In the genomic region with DNA sequence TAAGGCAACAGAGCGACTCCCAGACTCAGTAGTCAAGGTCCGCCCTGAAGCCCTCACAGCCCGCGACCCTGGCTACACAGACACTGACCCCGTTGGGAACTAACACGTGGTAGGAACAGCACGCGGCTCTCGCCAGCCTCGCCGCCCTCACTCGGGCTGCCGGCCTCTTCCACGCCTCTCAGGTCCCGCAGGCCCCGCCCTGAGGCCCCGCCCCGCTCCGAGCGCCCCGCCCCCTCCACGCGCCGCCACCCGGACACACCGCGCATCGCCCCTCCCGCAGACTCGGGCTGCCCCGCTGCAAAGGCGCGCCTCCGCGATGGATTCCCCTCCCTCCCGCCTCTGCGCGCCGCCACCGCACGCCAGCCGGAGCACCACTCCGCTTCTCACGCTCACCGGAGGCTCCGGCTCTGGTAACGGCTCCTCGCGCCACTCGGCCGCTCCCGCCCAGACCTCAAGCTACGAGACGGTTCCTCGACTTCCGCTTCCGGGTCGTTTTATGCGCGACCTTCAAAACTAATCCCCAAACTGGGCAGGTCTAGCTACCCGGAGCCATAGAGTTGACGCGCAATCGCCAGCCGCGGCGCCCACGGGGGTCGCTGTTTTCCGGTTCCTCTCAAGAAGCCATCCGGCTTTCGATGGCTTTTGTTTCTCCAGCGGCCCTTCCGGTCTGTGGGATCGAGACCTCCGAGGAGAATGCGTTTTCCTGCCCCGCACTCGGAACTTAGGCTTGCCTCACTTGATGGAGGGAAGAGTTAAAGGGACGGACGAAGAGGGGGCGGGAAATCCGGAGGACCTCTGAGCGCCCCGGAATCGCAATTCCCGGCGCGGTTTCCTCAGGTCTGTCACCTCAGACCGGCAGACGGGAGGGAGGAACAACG, we compare ENCODE assay signal across 8 mouse cellular contexts. TPM values are rescaled to one million over a fixed set of nuclear protein-coding genes. Genes with fewer than 3 reads are reported as not detected.
DNase-seq lines count a peak whose midpoint lies in the region; ATAC-seq and TF ChIP-seq lines count a peak whose summit lies in the region.

Gene Eif1ad, plus strand, starts transcription at position 567 of the 878 bp plus-strand sequence.

- H3K9me3 ChIP-seq in embryonic facial prominence, embryonic 15.5 days (replicated peaks): no peaks in the 10 kb centered on the region
- H3K9me3 ChIP-seq in limb, embryonic 14.5 days (ENCODE audit: control insufficient read depth, low read length): no peaks in the 10 kb centered on the region
- H3K9me3 ChIP-seq in midbrain, postnatal 0 days (ENCODE audit: low read length): no peaks in the 10 kb centered on the region

- H3K36me3 ChIP-seq in embryonic facial prominence, embryonic 15.5 days: peaks cover 45% of the 10 kb centered on the region
- H3K36me3 ChIP-seq in limb, embryonic 14.5 days (ENCODE audit: control insufficient read depth, insufficient read depth, low read length): peaks cover 53% of the 10 kb centered on the region
- H3K36me3 ChIP-seq in midbrain, postnatal 0 days (ENCODE audit: insufficient read depth, low read length): peaks cover 27% of the 10 kb centered on the region

- peak; percentile 93 for ATAC-seq in embryonic facial prominence, embryonic 15.5 days (ENCODE audit: insufficient number of reproducible peaks, low FRiP score, low TSS enrichment, low read depth)
- peak; percentile 96 for ATAC-seq in limb, embryonic 14.5 days (ENCODE audit: low FRiP score, low read depth)
- peak; percentile 92 for ATAC-seq in midbrain, postnatal 0 days (ENCODE audit: low FRiP score)

- H3K27ac ChIP-seq in bone marrow, adult 2 months (ENCODE audit: control insufficient read depth, insufficient read depth, low read depth, low read length, poor library complexity): peak within 1 kb of the TSS; percentile 98
- H3K27ac ChIP-seq in embryonic facial prominence, embryonic 15.5 days (replicated peaks): peak within 1 kb of the TSS; percentile 98
- H3K27ac ChIP-seq in limb, embryonic 14.5 days (replicated peaks; ENCODE audit: low read depth, low read length): peak within 1 kb of the TSS; percentile 83
- peak within 1 kb of the TSS; percentile 93 for H3K27ac ChIP-seq in midbrain, postnatal 0 days (ENCODE audit: low read depth, low read length)

- peak within 1 kb of the TSS; percentile 90 for H3K4me2 ChIP-seq in embryonic facial prominence, embryonic 15.5 days (replicated peaks)
- peak within 1 kb of the TSS; percentile 94 for H3K4me2 ChIP-seq in limb, embryonic 14.5 days (replicated peaks; ENCODE audit: low read depth, low read length, severe bottlenecking)
- peak within 1 kb of the TSS; percentile 94 for H3K4me2 ChIP-seq in midbrain, postnatal 0 days (ENCODE audit: low read depth, low read length, poor library complexity, severe bottlenecking)

- no peaks in the 10 kb centered on the region for H3K27me3 ChIP-seq in embryonic facial prominence, embryonic 15.5 days
- H3K27me3 ChIP-seq in limb, embryonic 14.5 days (ENCODE audit: control insufficient read depth, insufficient read depth, low read length): no peaks in the 10 kb centered on the region
- no peaks in the 10 kb centered on the region for H3K27me3 ChIP-seq in midbrain, postnatal 0 days (ENCODE audit: insufficient read depth, low read length)

- H3K9ac ChIP-seq in embryonic facial prominence, embryonic 15.5 days: peak within 1 kb of the TSS; percentile 86
- H3K9ac ChIP-seq in limb, embryonic 14.5 days (ENCODE audit: low read depth, low read length, severe bottlenecking): peak within 1 kb of the TSS; percentile 66
- H3K9ac ChIP-seq in midbrain, postnatal 0 days (replicated peaks; ENCODE audit: low read length, poor library complexity, severe bottlenecking): peak within 1 kb of the TSS; percentile 77

- peak within 1 kb of the TSS; percentile 100 for H3K4me3 ChIP-seq in bone marrow, adult 2 months (replicated peaks; ENCODE audit: control insufficient read depth, low read depth, low read length)
- peak within 1 kb of the TSS; percentile 95 for H3K4me3 ChIP-seq in embryonic facial prominence, embryonic 15.5 days (replicated peaks)
- H3K4me3 ChIP-seq in limb, embryonic 14.5 days (replicated peaks; ENCODE audit: low read length): peak within 1 kb of the TSS; percentile 94
- H3K4me3 ChIP-seq in midbrain, postnatal 0 days (ENCODE audit: low read depth, low read length): peak within 1 kb of the TSS; percentile 82

- no peak for TF ChIP-seq CTCF in bone marrow, adult 2 months (IDR thresholded peaks at IDR 0.05; ENCODE audit: control insufficient read depth, insufficient read depth, low read length)
- peak; percentile 53 for TF ChIP-seq CTCF in midbrain, postnatal 0 days (IDR thresholded peaks at IDR 0.05)

- peaks cover 2% of the 10 kb centered on the region for H3K4me1 ChIP-seq in bone marrow, adult 2 months (ENCODE audit: control insufficient read depth, insufficient read depth, low read length)
- H3K4me1 ChIP-seq in embryonic facial prominence, embryonic 15.5 days: peaks cover 24% of the 10 kb centered on the region
- peaks cover 14% of the 10 kb centered on the region for H3K4me1 ChIP-seq in limb, embryonic 14.5 days (ENCODE audit: control insufficient read depth, insufficient read depth, low read length)
- peaks cover 14% of the 10 kb centered on the region for H3K4me1 ChIP-seq in midbrain, postnatal 0 days (ENCODE audit: insufficient read depth, low read length)

- peak; percentile 46; the same call in 1 of the 2 replicates for TF ChIP-seq POLR2A in bone marrow, adult 2 months (IDR thresholded peaks at IDR 0.05; ENCODE audit: borderline replicate concordance, control insufficient read depth, low read depth, low read length)
- TF ChIP-seq POLR2A in limb, embryonic 14.5 days (IDR thresholded peaks at IDR 0.05; ENCODE audit: borderline replicate concordance, extremely low read depth, insufficient read depth, insufficient read length): peak; percentile 75; the same call in 1 of the 2 replicates

- under 1% methylated on average over 92 of the region's 92 CpGs for WGBS in bone marrow, adult 2 months
- under 1% methylated on average over 92 of the region's 92 CpGs for WGBS in embryonic facial prominence, embryonic 15.5 days
- WGBS in limb, embryonic 14.5 days: under 1% methylated on average over 67 of the region's 92 CpGs
- under 1% methylated on average over 64 of the region's 92 CpGs for WGBS in midbrain, postnatal 0 days

- DNase-seq in 416B (ENCODE audit: low read depth): peak; percentile 99
- DNase-seq in heart, adult 8-10 months (ENCODE audit: low spot score): peak; percentile 93
- DNase-seq in kidney, adult 9 months: peak; percentile 97
- DNase-seq in limb, embryonic 14.5 days (ENCODE audit: low spot score): peak; percentile 97
- peak; percentile 99 for DNase-seq in midbrain, postnatal 0 days (ENCODE audit: low spot score)
- peak; percentile 82 to 90 for DNase-seq in spleen, postnatal 14 days (ENCODE audit: low spot score in 2 of 2)

RNA-seq across cellular contexts. Expression of gene Eif1ad, which starts in this region (rescaled TPM):
- 26.5 and 37.8 TPM in 2 replicates for polyA plus RNA-seq in bone marrow, adult 2 months (2011; ENCODE audit: insufficient read depth, insufficient read length, low replicate concordance, missing spikeins)
- polyA plus RNA-seq in embryonic facial prominence, embryonic 15.5 days (2015; fragmentation: Nextera tagmentation; extraction: Ambion mirVana): 48.6 and 55.1 TPM in 2 replicates
- total RNA-seq in heart, adult 8-10 months (2022): 10 to 100 TPM; 15.7 to 21.5 (median 19.6) TPM
- polyA plus RNA-seq in limb, embryonic 14.5 days (2012; rRNA removed): 39.4 and 41.8 TPM in 2 replicates
- 43.5 and 43.7 TPM in 2 replicates for polyA plus RNA-seq in limb, embryonic 14.5 days (2014; fragmentation: Nextera tagmentation; extraction: Ambion mirVana)
- total RNA-seq in midbrain, postnatal 0 days (2014; rRNA removed): 26.0 and 33.4 TPM in 2 replicates
- polyA plus RNA-seq in midbrain, postnatal 0 days (2015; fragmentation: Nextera tagmentation; extraction: Ambion mirVana): 43.0 and 50.3 TPM in 2 replicates

Comparison
In these comparisons a context has a peak if more than half of its experiments do, and no peak if none do; other contexts are left out.
1. Peak in every context shown above with its lines: DNase-seq, ATAC-seq, H3K4me3 ChIP-seq and H3K27ac ChIP-seq.